Mouse (Mus musculus) heart, adult 2 months (tissue): Measurements from ENCODE around the gene Txndc11. TPM values are rescaled to one million over a fixed set of nuclear protein-coding genes. Genes with fewer than 3 reads are reported as not detected.
A peak's percentile ranks its signal among the peaks of the same experiment; 100 is the strongest.

Experiments
- DNase-seq, 2 experiments: peaks; one replicate each; pipeline ENCODE4 v3.0.0; 2021
- H3K27ac ChIP-seq: fragments of 200-600 bp; 2 replicates; pipeline ENCODE4 v1.8.1; 2022
- H3K27me3 ChIP-seq: fragments of 200-500 bp; 2 replicates; pipeline ENCODE4 v1.6.1; 2012; ENCODE audit warnings: mild to moderate bottlenecking, low read length, inconsistent platforms, mixed read lengths; ENCODE audit not compliant: control insufficient read depth, insufficient read depth
- H3K36me3 ChIP-seq: fragments of 200-500 bp; 2 replicates; pipeline ENCODE4 v1.6.1; 2012; ENCODE audit warnings: low read length, inconsistent platforms; ENCODE audit not compliant: control insufficient read depth, insufficient read depth
- H3K4me1 ChIP-seq: fragments of 200-500 bp; 2 replicates; pipeline ENCODE4 v1.6.1; 2011; ENCODE audit warnings: low read length; ENCODE audit not compliant: control insufficient read depth, insufficient read depth
- H3K4me3 ChIP-seq: fragments of 200-600 bp; 2 replicates; pipeline ENCODE4 v1.8.1; 2022
- H3K79me2 ChIP-seq: fragments of 200-500 bp; replicated peaks from 2 replicates; pipeline ENCODE4 v1.6.1; 2012; ENCODE audit warnings: mild to moderate bottlenecking, inconsistent platforms, low read length, moderate library complexity, mixed read lengths; ENCODE audit not compliant: control insufficient read depth, insufficient read depth
- H3K9ac ChIP-seq: fragments of 200-500 bp; 2 replicates; pipeline ENCODE4 v1.6.1; 2012; ENCODE audit warnings: low read depth, mild to moderate bottlenecking, control low read depth, inconsistent platforms, low read length, mixed read lengths
- CTCF ChIP-seq: fragments of 200-600 bp; IDR thresholded peaks from 2 replicates; pipeline ENCODE4 v1.8.1; 2022; ENCODE audit warnings: antibody characterized with exemption, mild to moderate bottlenecking, moderate library complexity
- EP300 ChIP-seq: fragments of 200-500 bp; IDR thresholded peaks from 2 replicates; pipeline ENCODE4 v1.6.1; 2011; ENCODE audit warnings: low read depth, low read length, control low read depth; ENCODE audit not compliant: insufficient read depth
- POLR2A ChIP-seq: fragments of 200-500 bp; IDR thresholded peaks from 2 replicates; pipeline ENCODE4 v1.6.1; 2011; ENCODE audit warnings: mild to moderate bottlenecking, low read depth, low read length, control low read depth; ENCODE audit not compliant: insufficient read depth
- WGBS: fragments of 180-500 bp; shearing (Covaris S2); methylation state at CpG from one replicate; pipeline ENCODE4 v1.1.7; 2018; 5-methylcytosine and 5-hydroxymethylcytosine counted together
- intact Hi-C: fragments of 180-260 bp; cut with DNase I; formaldehyde crosslinking; loops from one replicate; pipeline ENCODE4 v1.15.1; 2025
- polyA plus RNA-seq: library from polyadenylated mRNA; depleted of rRNA; stranded (reverse); fragments of >200 nt; gene quantifications from 2 replicates; pipeline ENCODE4 v1.2.3, GENCODE M21; 2012
- total RNA-seq, 2 experiments: library from RNA; stranded (reverse); gene quantifications; 2 replicates each; pipeline ENCODE4 v1.2.3; 2021

Gene Txndc11
- total and polyA plus RNA-seq, 3 experiments: 11.2 to 14.8 (median 13.0) TPM

DNA sequence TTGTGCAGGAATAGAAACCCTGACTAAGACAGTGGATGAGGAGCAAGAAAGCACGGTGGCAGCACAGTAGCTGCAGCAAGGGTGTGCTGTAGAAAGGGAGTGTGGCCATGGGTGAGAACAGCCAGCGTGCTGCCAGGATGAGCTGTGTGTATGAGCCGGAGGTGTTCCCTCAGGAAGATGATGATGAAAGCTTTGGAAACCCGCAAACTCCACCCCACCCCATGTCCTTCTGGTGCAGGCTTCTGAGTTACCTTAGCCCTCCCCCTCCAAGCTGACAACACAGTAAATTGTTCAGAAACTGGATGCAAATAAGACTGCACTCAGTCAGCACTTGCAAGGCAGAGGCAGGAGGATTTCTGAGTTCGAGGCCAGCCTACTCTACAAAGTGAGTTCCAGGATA, 91.2 kb downstream of the Txndc11 start:
- DNase-seq: no peak
- no peaks in the 10 kb centered on the region for H3K79me2 ChIP-seq
- no peak overlapping the region for H3K9ac ChIP-seq
- H3K4me3 ChIP-seq: no peak overlapping the region
- no peak overlapping the region for H3K27ac ChIP-seq
- intact Hi-C loops: no loop called here
- peaks cover 14% of the 10 kb centered on the region for H3K4me1 ChIP-seq
- TF ChIP-seq CTCF (no peak), POLR2A (no peak), EP300 (no peak)
- H3K27me3 ChIP-seq: no peaks in the 10 kb centered on the region
- 72% methylated on average over 5 of the region's 5 CpGs for WGBS
- H3K36me3 ChIP-seq: no peaks in the 10 kb centered on the region

DNA sequence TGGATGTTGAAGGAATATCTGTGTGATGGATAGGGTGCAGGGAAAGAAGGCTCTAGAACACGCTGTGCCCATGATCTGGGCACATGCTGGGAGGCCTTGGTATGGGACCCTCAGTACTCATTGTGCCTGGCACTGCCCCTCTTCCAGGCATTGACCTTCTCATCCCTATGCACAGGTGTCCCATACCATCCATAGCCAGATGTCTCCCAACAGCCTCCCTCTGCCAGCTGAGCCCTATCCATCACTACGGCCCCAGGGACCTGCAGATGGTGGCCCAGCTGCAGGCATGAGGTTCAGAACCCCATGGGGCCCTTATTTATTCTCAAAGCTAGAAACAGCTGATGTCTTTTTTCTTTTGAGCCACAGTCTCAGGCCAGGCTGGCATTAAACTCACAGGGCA, 93.8 kb downstream of the Txndc11 start:
- 98% methylated on average over 2 of the region's 2 CpGs for WGBS

DNA sequence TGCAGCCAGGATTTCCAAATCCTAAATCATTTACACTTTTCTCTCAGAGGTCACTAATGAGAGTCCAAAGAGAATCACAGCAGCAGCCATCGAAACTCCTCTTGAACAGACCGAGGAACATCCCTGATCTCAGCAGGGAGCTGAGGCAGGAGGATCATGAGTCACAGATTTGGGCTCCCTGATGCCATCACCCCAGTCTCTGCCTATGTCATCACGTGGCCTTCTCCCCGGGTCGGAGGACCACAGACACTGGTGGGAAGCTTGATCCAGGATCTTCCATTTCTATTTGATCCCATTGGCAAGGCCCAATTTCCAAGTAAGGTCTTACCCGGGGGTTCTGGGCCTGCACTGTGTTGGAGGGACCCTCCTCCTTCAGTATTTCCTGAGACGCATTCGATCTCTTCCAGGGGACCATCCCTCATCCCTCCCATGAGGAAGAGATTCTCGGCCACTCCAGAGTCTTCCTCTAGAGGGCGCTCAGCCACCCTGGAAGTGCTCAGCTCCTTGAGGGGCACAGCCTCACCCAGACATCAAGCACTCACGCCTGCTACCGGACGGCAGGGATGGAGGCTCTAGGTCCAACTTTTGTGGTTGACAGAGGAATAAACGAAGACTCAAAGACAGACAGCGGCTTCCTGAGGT, 98.5 kb downstream of the Txndc11 start:
- 22% methylated on average over 15 of the region's 15 CpGs for WGBS
- TF ChIP-seq POLR2A: no peak
- TF ChIP-seq EP300: peak; percentile 72; the same call in 1 of the 2 replicates
- TF ChIP-seq CTCF: peak; percentile 97; the same call in 1 of the 2 replicates
- intact Hi-C loops: loop anchor here (1.0 to 5.0 kb wide), 6 partner anchors 31 to 382 kb away; partner anchors contain the start of genes Litaf and Zc3h7a
- Histone ChIP-seq H3K4me1 (no peaks in the 10 kb centered on the region), H3K36me3 (no peaks in the 10 kb centered on the region), H3K27me3 (no peaks in the 10 kb centered on the region), H3K79me2 (no peaks in the 10 kb centered on the region), H3K27ac (no peak overlapping the region), H3K9ac (no peak overlapping the region), H3K4me3 (no peak overlapping the region)
- DNase-seq: peak; percentile 74 to 82

More for the DNA sequence above, 93.8 kb downstream of the Txndc11 start:
- no peak overlapping the region for H3K27ac ChIP-seq
- H3K4me1 ChIP-seq: peaks cover 5% of the 10 kb centered on the region
- DNase-seq: no peak
- H3K9ac ChIP-seq: no peak overlapping the region
- H3K27me3 ChIP-seq: no peaks in the 10 kb centered on the region
- no peak overlapping the region for H3K4me3 ChIP-seq
- H3K36me3 ChIP-seq: no peaks in the 10 kb centered on the region
- TF ChIP-seq EP300 (no peak), POLR2A (no peak), CTCF (no peak)
- H3K79me2 ChIP-seq: no peaks in the 10 kb centered on the region
- intact Hi-C loops: no loop called here

DNA sequence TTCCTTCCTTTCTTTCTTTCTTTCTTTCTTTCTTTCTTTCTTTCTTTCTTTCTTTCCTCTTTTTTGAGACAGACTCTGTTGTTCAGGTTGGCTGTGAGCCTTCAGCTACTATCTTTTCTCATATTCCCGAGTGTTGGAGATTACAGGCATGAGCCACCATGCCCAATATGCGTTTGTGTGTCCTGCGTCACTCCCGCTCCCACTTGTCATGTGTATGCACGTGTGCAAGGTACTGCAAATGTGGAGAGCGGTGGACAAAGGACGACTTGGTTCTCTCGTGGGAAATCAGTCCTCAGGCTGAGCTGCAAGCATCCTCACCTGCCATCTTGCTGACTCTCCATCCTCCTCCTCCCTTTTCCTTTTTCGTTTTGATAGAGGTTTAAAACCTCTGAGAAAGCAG, 99.2 kb downstream of the Txndc11 start:
- Histone ChIP-seq H3K36me3 (no peaks in the 10 kb centered on the region), H3K27ac (no peak overlapping the region), H3K9ac (no peak overlapping the region), H3K27me3 (no peaks in the 10 kb centered on the region), H3K4me3 (no peak overlapping the region), H3K79me2 (no peaks in the 10 kb centered on the region), H3K4me1 (no peaks in the 10 kb centered on the region)
- WGBS: 85% methylated on average over 9 of the region's 9 CpGs
- intact Hi-C loops: loop anchor here (2.0 to 5.0 kb wide), 3 partner anchors 57 to 142 kb away; partner anchors contain the start of gene Zc3h7a
- no peak for DNase-seq
- TF ChIP-seq POLR2A (no peak), CTCF (no peak), EP300 (no peak)

DNA sequence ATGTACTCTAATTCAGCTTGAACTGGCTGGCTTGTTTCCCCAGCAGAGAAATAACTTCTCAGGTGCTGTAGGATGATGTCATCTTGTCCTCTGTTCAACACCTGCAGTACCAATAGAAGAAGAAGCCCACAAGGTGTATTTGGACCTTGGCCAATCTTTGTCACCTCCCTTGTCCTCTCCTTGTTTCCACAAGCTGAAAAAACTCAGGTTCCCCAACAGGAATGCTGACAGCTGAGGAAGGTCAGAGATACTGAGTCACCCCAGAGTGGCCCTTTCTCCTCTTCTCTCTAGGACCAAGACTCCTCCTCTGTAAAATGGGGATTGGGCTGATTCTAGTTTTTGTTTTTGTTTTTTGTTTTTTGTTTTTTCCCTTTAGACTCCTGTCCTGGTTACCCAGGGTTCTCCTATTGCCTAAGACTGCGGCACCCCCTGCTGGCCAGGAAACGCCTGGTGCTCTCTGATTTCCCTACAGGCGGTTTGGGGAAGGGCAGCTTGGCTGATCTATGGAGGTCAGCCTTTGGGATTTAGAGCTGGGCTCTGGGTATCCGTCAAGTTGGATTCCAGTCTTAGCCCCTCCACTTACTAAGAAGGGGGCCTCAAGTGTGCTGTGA, 100.2 kb downstream of the Txndc11 start:
- TF ChIP-seq CTCF: no peak; the same call in 1 of the 2 replicates
- no peak for TF ChIP-seq POLR2A
- TF ChIP-seq EP300: peak; percentile 94
- 0% methylated on average over 4 of the region's 4 CpGs for WGBS
- intact Hi-C loops: loop anchor here (1.0 to 5.0 kb wide), 3 partner anchors 62 to 161 kb away; no protein-coding TSS in a partner anchor
- no peak overlapping the region for H3K4me3 ChIP-seq
- no peaks in the 10 kb centered on the region for H3K27me3 ChIP-seq
- no peaks in the 10 kb centered on the region for H3K36me3 ChIP-seq
- no peak overlapping the region for H3K27ac ChIP-seq
- no peaks in the 10 kb centered on the region for H3K4me1 ChIP-seq
- no peaks in the 10 kb centered on the region for H3K79me2 ChIP-seq
- DNase-seq: peak; percentile 83 to 91
- no peak overlapping the region for H3K9ac ChIP-seq

DNA sequence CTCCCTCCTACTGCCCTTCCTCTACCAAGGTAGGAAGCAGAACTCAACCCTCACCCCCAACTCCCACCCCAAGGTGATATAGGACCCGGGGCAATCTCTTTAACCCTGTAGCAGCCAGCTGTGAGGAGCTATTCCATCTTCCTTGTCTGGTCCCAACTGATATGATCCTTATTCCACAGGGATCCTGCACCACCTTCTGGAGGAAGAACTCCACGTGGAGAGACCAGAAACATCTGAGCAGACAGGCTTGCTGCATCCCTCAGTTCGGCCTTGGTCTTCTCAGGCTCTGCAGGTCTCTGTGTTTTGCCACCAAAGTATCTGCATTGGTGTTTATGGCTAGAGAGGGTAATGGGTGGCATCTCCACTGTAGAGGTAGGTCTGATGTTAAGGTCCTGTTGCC, 103.1 kb downstream of the Txndc11 start:
- Histone ChIP-seq H3K4me1 (no peaks in the 10 kb centered on the region), H3K79me2 (no peaks in the 10 kb centered on the region), H3K27ac (no peak overlapping the region), H3K36me3 (no peaks in the 10 kb centered on the region), H3K4me3 (no peak overlapping the region), H3K27me3 (no peaks in the 10 kb centered on the region), H3K9ac (no peak overlapping the region)
- intact Hi-C loops: loop anchor here (5.0 kb wide), 1 partner anchor 59 kb away; no protein-coding TSS in a partner anchor
- DNase-seq: no peak
- TF ChIP-seq EP300: no peak
- TF ChIP-seq POLR2A: no peak
- TF ChIP-seq CTCF: peak; percentile 46
- WGBS: 44% methylated on average over 3 of the region's 3 CpGs
